Mouse (Mus musculus): ENCODE data around the gene Sema4d.
A peak's percentile ranks its signal among the peaks of the same experiment; 100 is the strongest.
"Not testable (repeated sequence)": the region's sequence is repeated elsewhere in the genome, so short reads cannot be mapped to it uniquely, and the experiment has no call there.

Gene Sema4d

GRCm38 (mm10) chr13:51679332-51679731, 114.2 kb downstream of the Sema4d start:
- 0 out of 2 replicates have a peak, but pooled peaks have one; percentile 3 for ATAC-seq (ENCODE audit: low TSS enrichment)

DNA sequence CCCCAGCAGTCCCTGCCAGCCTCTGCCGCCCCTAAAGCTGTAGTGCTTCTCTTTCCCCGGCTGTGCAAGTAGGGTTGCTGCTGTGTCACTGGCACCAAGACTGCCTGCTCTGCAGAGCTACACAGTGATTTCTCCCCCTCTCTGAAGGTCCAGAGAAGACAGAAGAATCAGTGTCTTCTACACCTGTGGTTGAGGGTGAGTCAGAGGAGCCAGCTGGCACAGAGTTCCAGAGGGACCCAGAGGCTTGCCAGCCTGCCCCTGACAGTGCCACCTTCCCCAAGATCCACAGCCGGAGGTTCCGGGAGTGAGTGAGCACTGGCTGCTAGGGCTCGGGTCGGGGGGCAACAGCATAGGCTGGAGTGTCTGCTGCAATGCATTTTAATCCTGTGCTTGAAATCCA, 114.9 kb downstream of the Sema4d start:
- no peak for ATAC-seq (ENCODE audit: low TSS enrichment)

DNA sequence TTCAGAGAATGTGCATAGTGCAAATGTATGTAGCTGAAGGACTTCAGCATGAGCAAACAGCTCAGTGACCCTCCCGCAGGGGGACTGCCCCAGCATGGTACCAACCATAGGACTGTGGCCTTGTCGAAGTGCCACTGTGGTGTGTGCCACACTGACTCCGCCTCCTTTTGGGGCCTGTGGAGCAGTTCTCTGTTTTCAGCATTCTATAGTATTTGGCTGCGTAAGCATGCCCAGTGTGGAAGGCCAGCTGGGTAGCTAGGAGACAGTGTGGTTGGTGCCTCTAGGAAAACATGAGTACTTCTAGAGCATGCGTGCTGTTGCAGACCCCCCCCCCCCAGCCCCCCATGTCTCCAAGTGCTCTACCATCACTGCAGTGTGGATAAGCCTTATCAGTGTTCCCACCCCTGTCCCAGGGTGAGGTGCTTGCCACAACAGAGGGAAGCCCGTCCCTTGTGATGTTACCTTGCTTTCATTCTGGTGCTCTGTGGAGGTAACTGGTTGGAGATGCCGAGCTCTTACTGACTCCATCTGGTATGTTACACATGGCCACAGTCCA, 115.8 kb downstream of the Sema4d start:
- no peak for ATAC-seq (ENCODE audit: low TSS enrichment)

GRCm38 (mm10) chr13:51677041-51677440, 116.5 kb downstream of the Sema4d start:
- ATAC-seq (ENCODE audit: low TSS enrichment): no peak

- no peak for ATAC-seq (ENCODE audit: low TSS enrichment)
Observed at GRCm38 (mm10) chr13:51676641-51677040, 116.9 kb downstream of the Sema4d start.

- ATAC-seq (ENCODE audit: low TSS enrichment): not testable (repeated sequence)
Observed at GRCm38 (mm10) chr13:51668195-51668594, 125.4 kb downstream of the Sema4d start.

GRCm38 (mm10) chr13:51663561-51663960, 130.0 kb downstream of the Sema4d start:
- no peak for ATAC-seq (ENCODE audit: low TSS enrichment)

DNA sequence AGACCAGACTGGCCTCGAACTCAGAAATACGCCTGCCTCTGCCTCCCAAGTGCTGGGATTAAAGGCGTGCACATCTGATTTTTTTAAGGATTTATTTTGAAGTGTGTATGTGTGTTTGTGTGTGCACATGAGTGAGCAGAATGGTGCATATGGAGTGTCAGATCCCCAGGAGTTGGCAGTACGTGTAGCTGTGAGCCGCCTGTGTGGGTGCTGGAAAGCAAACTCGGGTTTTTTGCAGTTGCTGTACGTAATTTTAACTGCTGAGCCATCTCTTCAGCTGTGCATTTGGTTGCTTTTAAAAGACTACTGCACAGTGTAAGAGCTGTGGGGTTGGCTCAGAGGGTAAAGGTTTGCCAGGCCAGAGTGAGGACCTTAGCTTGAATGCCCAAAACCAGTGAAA, 134.0 kb downstream of the Sema4d start:
- ATAC-seq (ENCODE audit: low TSS enrichment): peak; percentile 72; the same call in 1 of the 2 replicates

DNA sequence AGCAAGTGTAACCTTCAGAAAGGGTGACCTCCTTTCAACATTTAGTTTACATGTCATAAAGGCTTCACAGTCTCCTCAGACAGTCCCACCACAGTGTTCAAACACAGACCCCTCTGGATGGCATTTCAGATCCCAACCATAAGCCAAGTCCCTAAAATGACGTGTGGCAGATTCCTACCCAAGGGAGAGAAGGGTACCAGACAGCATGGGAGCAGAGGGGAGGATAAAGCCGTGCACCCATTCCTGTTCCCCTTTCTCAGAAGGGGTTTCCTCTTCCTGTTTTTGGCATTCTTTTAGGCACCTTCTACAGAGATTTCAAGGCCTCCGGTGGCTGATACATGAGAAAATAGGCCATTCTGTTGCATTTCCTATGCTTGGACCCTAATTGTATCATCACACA, 135.5 kb downstream of the Sema4d start:
- ATAC-seq (ENCODE audit: low TSS enrichment): no peak

DNA sequence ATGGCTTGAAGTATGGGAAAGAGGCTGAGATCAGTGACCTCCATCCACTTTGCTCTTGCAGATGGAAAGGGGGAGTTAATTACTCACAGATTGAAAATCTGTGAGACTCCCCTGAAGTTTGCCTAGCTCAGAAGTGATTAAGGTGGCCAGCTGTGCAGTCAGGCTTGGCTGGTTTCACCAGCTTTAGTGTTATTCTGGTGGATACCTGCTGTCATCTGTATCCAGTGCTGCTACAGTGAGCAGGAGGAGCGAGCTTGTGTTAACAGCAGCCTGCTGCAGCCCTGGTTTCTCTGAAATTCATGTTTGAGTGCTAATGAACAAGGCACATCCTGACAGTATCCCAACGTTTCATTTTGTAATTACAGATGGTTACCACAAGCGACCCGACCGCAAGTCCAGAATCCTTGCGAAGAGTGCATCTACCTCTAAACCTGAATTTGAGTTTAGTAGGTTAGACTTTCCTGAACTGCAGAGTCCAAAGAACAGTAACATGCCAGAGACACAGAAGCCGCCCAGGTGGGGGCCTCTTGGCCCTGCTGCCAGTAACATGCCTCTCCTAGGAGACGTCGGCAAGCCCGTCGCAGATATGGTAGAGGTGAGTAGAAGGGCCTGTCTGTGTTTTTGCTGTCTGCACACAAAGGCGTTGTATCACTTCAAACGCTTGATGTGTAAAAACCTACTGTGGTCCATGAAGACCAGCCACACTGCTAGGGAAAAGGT, 136.9 kb downstream of the Sema4d start:
- no peak for ATAC-seq (ENCODE audit: low TSS enrichment)

GRCm38 (mm10) chr13:51653961-51654360, 139.6 kb downstream of the Sema4d start:
- ATAC-seq (ENCODE audit: low TSS enrichment): no peak

- ATAC-seq (ENCODE audit: low TSS enrichment): no peak
Observed at GRCm38 (mm10) chr13:51653159-51653558, 140.4 kb downstream of the Sema4d start.

GRCm38 (mm10) chr13:51651408-51652064, 142.0 kb downstream of the Sema4d start, which contains the start of gene Secisbp2:
Secisbp2 (plus strand) TSS chr13:51651697.
- peak; percentile 98 for ATAC-seq (ENCODE audit: low TSS enrichment)

DNA sequence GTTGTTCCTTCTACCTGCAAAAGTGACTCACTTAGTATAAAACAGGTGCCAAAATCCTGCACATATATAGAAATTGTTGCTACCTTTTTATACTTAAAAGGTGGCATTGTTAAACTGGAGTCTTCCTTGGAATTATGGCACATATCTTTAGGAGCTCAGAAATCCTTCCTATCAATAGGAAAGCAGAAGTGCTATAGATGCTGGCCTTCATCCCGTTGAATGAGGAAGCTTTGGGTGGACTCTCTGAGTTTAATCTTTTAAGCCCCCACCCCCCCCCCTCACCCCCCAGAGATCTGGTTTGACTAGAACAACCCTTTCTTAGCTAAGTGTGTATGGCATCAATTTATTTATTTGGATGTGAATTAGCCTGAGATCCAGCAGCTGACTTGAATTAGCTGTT, 143.8 kb downstream of the Sema4d start:
- ATAC-seq (ENCODE audit: low TSS enrichment): no peak

DNA sequence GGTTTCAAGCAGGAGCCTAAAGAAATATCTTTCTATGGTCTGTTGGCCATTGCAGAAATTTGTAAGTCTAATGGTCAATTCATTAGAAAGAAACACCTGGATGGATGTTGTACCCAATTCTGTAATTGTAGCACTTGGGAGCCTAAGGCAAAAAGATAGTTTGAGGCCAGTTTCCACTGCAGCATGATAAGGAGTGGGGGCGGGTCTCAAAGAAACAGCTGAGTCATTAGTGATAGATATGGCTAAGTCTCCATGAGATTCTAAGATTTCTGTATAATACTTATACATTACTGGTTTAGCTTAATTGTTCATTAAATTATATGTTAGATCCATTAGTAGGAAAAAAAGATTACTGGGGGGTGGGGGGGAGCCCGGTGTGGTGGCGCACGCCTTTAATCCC, 145.3 kb downstream of the Sema4d start:
- no peak for ATAC-seq (ENCODE audit: low TSS enrichment)

GRCm38 (mm10) chr13:51647770-51648169, 145.8 kb downstream of the Sema4d start:
- ATAC-seq (ENCODE audit: low TSS enrichment): no peak

DNA sequence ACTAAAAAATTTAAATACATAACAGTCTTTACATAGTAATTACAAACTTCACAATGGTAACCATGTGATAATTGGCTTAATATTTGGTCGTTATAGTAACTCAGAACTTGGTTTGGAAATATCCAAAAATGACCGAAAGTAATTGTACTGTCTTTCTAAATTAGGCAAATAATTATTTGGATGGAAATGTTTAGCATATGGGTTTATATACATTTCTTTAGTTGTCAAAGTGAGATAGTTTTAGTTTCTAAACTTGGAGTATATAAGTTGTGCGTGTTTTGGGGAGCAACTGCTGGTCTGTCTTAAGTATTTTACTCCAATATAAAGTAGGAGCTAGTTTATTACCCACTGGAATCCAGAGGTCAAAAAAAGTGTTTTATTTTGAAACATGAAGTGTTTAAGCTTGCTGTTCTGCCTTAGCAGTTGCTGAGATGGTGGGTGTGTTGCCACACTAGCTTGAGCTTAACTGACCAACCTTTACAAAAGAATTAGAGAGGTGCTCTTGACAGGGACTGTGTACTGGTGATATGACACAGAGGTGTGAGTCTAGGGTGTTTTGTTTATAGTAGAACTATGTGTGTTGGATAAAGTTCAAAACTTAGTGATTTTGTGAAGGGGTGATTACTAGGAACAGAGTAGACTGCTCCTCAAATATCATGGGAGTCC, 147.1 kb downstream of the Sema4d start:
- ATAC-seq (ENCODE audit: low TSS enrichment): no peak

DNA sequence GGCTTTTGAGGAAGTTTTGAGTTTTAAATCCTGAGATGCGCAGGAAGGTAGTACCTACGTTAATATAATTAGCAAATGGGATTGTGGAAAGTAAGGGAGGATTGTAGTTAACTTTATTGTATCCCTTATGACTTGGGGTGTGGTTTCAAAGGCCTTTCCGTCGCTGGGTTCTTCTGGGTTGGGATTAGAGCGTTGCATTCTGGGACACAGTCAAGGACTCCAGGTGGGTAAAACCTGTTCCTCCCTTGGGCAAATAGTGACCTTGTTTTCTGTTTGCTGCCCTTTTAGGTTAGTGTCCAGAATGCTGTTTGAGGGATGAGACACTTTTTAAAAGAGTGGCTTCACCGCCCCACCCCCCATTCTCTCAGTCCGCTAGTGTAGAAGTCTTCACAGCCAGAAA, 147.7 kb downstream of the Sema4d start:
- ATAC-seq (ENCODE audit: low TSS enrichment): no peak

DNA sequence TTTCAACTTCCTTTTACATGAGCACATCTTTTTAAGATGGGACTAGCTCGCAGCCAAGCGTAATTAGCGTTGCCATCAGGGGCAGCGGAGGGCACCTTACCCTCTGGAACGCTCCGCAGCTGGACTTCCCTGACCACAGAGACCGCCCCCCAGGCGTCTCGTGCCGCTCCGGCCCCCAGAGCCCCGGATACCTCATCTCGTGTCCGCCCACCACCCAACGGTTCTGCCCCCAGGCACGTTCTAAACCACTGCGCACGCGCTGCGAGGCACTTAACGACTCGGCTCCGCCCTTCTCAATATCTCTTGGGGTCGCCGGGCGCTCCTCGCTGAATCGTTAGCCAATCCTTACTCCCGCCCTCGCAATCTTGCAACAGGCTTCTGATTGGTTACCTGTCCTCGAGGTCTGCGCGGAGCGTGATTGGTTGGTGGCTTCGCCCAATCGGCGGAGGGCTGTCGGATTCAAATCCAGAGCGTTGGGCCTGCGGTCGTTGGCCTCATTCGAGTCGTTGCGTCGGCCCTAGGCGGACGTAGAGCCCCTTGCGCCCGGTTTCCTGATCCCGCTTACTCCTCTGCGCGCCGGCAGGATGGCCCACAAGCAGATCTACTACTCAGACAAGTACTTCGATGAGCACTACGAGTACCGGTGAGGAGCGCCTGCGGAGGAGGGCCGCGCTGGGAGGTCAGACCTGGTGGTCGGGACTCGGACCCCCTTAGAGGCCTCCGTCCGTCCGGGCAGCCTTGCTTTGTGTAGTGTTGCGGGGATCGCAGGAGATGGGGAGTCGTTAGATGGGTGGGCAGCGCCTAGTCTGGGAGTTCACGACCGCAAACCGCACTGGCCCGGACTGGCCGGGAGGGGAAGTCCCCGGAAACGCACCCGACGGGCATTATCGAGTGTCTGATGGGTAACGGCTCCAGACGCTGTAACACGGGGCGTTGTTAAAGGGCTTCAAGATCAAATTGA, 148.4 kb downstream of the Sema4d start, which contains the start of gene Cks2:
Gene Cks2 (plus strand): TSS at position 404 of the 961 bp plus-strand sequence.
- ATAC-seq (ENCODE audit: low TSS enrichment): peak; percentile 100

- no peak; the same call in 1 of the 2 replicates for ATAC-seq (ENCODE audit: low TSS enrichment)
Observed at GRCm38 (mm10) chr13:51643924-51644828, 149.4 kb downstream of the Sema4d start.

All from frontal cortex, adult (tissue).